Mouse (Mus musculus) forebrain, postnatal 0 days (tissue): ENCODE data around the gene Map4k2. TPM values are rescaled to one million over a fixed set of nuclear protein-coding genes. Genes with fewer than 3 reads are reported as not detected.
A peak's percentile ranks its signal among the peaks of the same experiment; 100 is the strongest.

Experiments used
- ATAC-seq: fragments of 200-750 bp; cut with Nextera tagmentation; 2 replicates; pipeline ENCODE4 v1.8.0; 2017; ENCODE audit warnings: mild to moderate bottlenecking, moderate library complexity
- DNase-seq: peaks from one replicate; pipeline ENCODE4 v3.0.0-alpha.2; 2015
- H3K27ac ChIP-seq: fragments of 300-500 bp; sonication (generic); 2 replicates; pipeline ENCODE4 v1.5.1; 2014; ENCODE audit warnings: low read depth, mild to moderate bottlenecking, antibody characterized with exemption, low read length, moderate library complexity, mixed read lengths
- H3K27me3 ChIP-seq: fragments of 300-500 bp; sonication (generic); 2 replicates; pipeline ENCODE4 v1.6.1; 2014; ENCODE audit warnings: mild to moderate bottlenecking, low read length, mixed read lengths; ENCODE audit not compliant: insufficient read depth
- H3K36me3 ChIP-seq: fragments of 300-500 bp; sonication (generic); 2 replicates; pipeline ENCODE4 v1.6.1; 2014; ENCODE audit warnings: mild to moderate bottlenecking, moderate library complexity; ENCODE audit not compliant: insufficient read depth
- H3K4me1 ChIP-seq: fragments of 300-500 bp; sonication (generic); 2 replicates; pipeline ENCODE4 v1.6.1; 2014; ENCODE audit warnings: antibody characterized with exemption; ENCODE audit not compliant: insufficient read depth
- H3K4me2 ChIP-seq: fragments of 300-500 bp; sonication (generic); 2 replicates; pipeline ENCODE4 v1.6.1; 2014; ENCODE audit warnings: low read depth, mild to moderate bottlenecking, moderate library complexity
- H3K4me3 ChIP-seq: fragments of 300-500 bp; sonication (generic); 2 replicates; pipeline ENCODE4 v1.5.1; 2014; ENCODE audit warnings: low read depth, low read length, mixed read lengths
- H3K9ac ChIP-seq: fragments of 300-500 bp; sonication (generic); 2 replicates; pipeline ENCODE4 v1.6.1; 2014; ENCODE audit warnings: mild to moderate bottlenecking
- H3K9me3 ChIP-seq: fragments of 300-500 bp; sonication (generic); 2 replicates; pipeline ENCODE4 v1.6.1; 2016; ENCODE audit warnings: low read length
- CTCF ChIP-seq: sonication (generic); IDR thresholded peaks from 2 replicates; pipeline ENCODE4 v1.5.1; 2016; ENCODE audit warnings: antibody characterized with exemption, control low read depth, low read depth
- WGBS: fragments of 180-500 bp; shearing (Covaris S2); extraction: QIAGEN DNeasy Blood & Tissue Kit; methylation state at CpG from one replicate; pipeline ENCODE4 v1.1.7; 2014; 5-methylcytosine and 5-hydroxymethylcytosine counted together
- polyA plus RNA-seq: library from polyadenylated mRNA; unstranded; fragments of >200 nt; fragmentation: Nextera tagmentation; extraction: Ambion mirVana; gene quantifications from 2 replicates; pipeline ENCODE4 v1.2.1, GENCODE M21; 2015
- total RNA-seq: library from RNA; depleted of rRNA; stranded (reverse); fragments of >200 nt; gene quantifications from 2 replicates; pipeline ENCODE4 v1.2.3, GENCODE M21; 2014

Gene Map4k2
- total and polyA plus RNA-seq, 2 experiments from 2014 or later = 9.7 to 55.8 TPM

DNA sequence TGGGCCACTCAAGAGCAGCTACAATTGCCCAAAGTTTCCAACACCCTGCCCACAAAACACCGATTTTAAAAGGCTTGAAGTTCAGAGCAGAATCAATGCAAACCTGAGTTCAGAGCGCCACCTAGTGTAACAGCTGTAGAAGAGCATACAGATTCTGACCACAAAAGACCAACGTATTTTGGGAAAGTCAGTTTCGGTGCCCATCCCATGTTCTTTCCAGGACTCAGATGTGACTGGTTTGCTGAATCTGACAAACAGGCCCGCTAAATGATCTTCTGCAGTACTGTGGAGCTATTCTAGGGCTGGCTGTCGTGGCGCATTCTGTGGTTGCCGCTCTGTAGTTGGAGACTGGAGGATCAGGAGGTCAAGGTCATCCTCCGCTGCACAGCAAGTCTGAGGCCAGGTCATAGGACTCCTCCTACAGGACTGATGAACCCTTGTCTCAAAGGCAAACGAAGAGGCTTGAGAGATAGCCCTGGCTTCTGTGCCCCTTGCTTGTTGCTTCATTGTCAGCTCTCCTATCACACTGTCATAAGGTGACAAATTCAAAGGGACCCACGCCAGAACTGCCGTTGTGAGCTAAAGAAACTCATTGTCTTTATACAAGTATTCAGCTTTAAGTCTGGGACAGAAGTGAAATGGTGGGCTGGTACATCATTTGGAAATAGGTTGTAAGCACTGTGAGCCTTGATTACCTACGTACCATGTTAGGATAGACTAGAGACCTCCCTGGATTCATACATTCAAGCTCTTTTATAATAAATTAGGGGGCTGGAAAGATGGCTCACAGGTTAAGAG is 9.0 kb upstream of the Map4k2 start:
- Histone ChIP-seq H3K9ac (0 out of 2 replicates have a peak overlapping the region, but pooled peaks have one; percentile 28), H3K36me3 (no peaks in the 10 kb centered on the region), H3K4me1 (peaks cover 10% of the 10 kb centered on the region; the same call in 1 of the 2 replicates), H3K9me3 (no peaks in the 10 kb centered on the region), H3K27me3 (no peaks in the 10 kb centered on the region), H3K4me2 (peak overlapping the region; percentile 37), H3K27ac (no peak overlapping the region), H3K4me3 (no peak overlapping the region)
- TF ChIP-seq CTCF = peak; percentile 94
- DNase-seq (peak; percentile 83), ATAC-seq (no peak)
- WGBS = 21% methylated on average over 13 of the region's 13 CpGs

DNA sequence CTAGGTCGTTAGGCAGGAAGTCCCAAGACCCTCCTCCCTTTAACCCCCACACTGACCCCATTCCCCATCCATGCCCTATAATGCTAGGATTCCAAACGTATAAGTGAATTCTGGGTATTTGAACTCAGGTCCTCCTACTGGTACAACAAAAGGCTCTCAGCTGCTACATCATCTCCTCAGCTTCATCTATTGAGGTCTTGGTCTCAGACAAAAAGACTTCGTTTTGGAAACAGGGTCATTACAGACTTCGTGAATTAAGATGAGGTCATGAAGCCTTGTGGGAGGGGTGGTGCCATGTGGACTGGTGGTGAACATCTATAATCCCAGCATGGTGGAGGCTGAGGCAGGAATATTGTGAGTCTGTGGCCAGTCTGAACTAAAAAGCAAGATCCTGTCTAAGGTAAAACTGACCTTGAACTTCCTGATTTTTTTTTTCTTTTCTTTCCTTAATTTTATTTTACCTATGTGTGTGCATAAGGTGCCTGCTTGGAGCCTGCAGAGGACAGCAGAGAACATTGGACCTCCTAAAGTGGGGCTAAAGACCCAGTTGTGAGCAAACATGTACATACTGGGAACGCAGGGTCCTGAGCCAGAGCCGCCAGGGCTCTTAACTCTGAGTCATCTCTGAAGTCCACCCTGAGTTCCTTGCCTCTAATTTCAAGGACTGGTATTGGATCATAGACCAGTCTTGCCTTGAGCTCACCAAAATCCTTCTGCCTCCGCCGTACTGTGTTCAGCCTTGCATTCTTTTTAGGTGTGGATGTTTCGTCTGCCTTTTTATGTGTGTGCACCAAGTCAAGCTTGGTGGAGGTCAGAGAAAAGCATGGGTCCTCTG is 7.0 kb upstream of the Map4k2 start:
- DNase-seq (no peak), ATAC-seq (no peak)
- no peaks in the 10 kb centered on the region for H3K9me3 ChIP-seq
- no peak overlapping the region for H3K4me3 ChIP-seq
- peak overlapping the region; percentile 51 for H3K27ac ChIP-seq
- WGBS = 66% methylated on average over 9 of the region's 9 CpGs
- no peaks in the 10 kb centered on the region for H3K27me3 ChIP-seq
- peak overlapping the region; percentile 27 for H3K4me2 ChIP-seq
- no peak overlapping the region for H3K9ac ChIP-seq
- peaks cover 10% of the 10 kb centered on the region; the same call in 1 of the 2 replicates for H3K4me1 ChIP-seq
- H3K36me3 ChIP-seq = peaks cover 20% of the 10 kb centered on the region
- TF ChIP-seq CTCF = no peak

DNA sequence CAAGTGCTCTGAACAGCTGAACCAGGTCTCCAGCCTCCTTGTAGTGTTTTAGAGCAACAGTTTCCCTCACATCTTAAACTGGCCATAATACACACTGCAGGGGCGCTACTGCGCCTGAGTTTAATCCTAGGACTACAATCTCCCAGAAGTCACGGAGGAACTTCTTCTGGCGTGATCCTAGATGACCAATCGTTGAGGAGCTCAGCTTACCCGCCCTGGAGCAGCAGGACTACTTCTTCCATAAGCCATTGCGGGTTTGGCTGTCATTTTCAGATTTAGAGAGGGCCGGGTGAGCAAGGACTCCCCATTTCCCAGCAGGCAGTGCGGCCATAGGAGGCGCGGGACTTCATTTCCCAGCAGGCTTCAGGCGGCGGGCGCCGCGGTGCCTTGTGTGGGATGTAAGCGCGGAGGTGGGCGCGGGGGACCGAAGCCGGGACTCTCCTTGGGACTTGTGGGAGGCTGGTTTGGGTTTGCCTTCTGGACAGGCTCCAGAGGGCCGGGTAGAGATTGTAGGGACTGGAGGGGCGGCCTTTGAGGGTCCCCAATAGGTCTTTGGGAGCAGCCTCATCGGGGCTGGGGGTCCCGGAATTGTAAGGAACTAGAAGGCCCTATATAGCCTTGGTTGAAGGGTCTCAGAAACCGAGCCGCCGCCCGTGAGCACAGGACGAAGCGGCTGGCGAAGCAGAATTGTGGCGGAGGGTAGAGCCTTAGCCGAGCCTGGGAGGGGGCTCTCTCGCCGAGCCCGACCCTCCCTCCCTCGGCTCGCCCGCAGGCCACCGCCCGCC is 6.1 kb upstream of the Map4k2 start, which contains the start of gene Men1:
Gene Men1, plus strand, starts transcription at position 307 of the 785 bp plus-strand sequence.
- Histone ChIP-seq H3K4me2 (peak within 1 kb of the TSS; percentile 84), H3K9ac (peak within 1 kb of the TSS; percentile 86), H3K4me1 (peaks cover 10% of the 10 kb centered on the region; the same call in 1 of the 2 replicates), H3K27me3 (no peaks in the 10 kb centered on the region), H3K4me3 (peak within 1 kb of the TSS; percentile 65), H3K9me3 (no peaks in the 10 kb centered on the region), H3K27ac (peak within 1 kb of the TSS; percentile 71), H3K36me3 (peaks cover 29% of the 10 kb centered on the region)
- 1% methylated on average over 40 of the region's 43 CpGs for WGBS
- peak; percentile 98 for DNase-seq
- peak; percentile 97 for ATAC-seq
- peak; percentile 72 for TF ChIP-seq CTCF

DNA sequence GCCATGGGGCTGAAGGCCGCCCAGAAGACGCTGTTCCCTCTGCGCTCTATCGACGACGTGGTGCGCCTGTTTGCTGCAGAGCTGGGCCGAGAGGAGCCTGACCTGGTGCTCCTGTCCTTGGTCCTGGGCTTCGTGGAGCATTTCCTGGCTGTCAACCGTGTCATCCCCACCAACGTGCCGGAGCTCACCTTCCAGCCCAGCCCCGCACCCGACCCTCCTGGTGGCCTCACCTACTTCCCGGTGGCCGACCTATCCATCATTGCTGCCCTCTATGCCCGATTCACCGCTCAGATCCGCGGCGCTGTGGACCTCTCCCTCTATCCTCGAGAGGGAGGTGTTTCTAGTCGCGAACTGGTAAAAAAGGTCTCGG is 5.5 kb upstream of the Map4k2 start:
- TF ChIP-seq CTCF = no peak; the same call in 1 of the 2 replicates
- peak overlapping the region; percentile 86 for H3K9ac ChIP-seq
- peaks cover 34% of the 10 kb centered on the region for H3K36me3 ChIP-seq
- no peaks in the 10 kb centered on the region for H3K27me3 ChIP-seq
- H3K4me3 ChIP-seq = peak overlapping the region; percentile 65
- H3K4me2 ChIP-seq = peak overlapping the region; percentile 84
- no peaks in the 10 kb centered on the region for H3K9me3 ChIP-seq
- peaks cover 10% of the 10 kb centered on the region; the same call in 1 of the 2 replicates for H3K4me1 ChIP-seq
- peak overlapping the region; percentile 71 for H3K27ac ChIP-seq
- ATAC-seq (no peak; the same call in 1 of the 2 replicates), DNase-seq (no peak)
- whole genome bisulfite sequencing = 3% methylated on average over 25 of the region's 25 CpGs

DNA sequence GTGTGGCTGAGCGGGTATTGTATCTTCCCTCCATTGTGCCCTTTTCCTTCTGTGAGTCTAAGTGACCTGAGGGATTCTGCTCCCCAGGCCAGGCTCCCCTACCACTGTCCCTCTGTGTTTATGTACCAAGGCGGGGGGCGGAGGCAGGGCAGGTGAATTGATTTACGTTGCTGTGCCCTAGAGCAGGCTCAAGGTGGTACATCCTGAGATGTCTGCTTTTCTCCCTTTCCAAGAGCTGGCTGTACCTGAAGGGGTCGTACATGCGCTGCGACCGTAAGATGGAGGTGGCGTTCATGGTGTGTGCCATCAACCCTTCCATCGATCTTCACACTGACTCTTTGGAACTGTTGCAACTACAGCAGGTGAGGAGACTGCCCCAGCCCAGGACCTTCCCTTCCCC is 4.0 kb upstream of the Map4k2 start:
- Histone ChIP-seq H3K27me3 (no peaks in the 10 kb centered on the region), H3K36me3 (peaks cover 36% of the 10 kb centered on the region), H3K9me3 (no peaks in the 10 kb centered on the region), H3K4me2 (peak overlapping the region; percentile 84), H3K4me1 (peaks cover 10% of the 10 kb centered on the region; the same call in 1 of the 2 replicates), H3K27ac (no peak overlapping the region), H3K4me3 (no peak overlapping the region), H3K9ac (no peak overlapping the region)
- ATAC-seq (no peak), DNase-seq (no peak)
- TF ChIP-seq CTCF = no peak
- WGBS = 93% methylated on average over 10 of the region's 10 CpGs

DNA sequence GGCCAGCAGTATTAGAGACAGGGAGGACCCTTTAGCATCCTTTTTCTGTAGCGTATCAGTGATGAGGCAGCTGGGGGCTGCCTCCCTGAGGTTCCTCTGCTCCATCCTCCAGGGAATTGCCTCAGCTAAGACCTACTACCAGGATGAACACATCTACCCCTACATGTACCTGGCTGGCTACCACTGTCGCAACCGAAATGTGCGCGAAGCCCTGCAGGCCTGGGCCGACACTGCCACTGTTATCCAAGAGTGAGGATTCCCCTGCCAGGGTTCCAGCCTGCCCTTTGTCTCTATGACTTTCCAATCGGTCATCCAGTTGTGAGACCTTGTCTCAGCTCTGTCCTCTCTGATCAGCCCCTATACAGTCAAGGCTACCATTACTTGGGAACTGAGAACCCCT is 2.8 kb upstream of the Map4k2 start:
- Histone ChIP-seq H3K9ac (no peak overlapping the region), H3K27me3 (no peaks in the 10 kb centered on the region), H3K27ac (no peak overlapping the region), H3K4me3 (no peak overlapping the region), H3K36me3 (peaks cover 41% of the 10 kb centered on the region), H3K9me3 (no peaks in the 10 kb centered on the region), H3K4me2 (no peak overlapping the region), H3K4me1 (peaks cover 10% of the 10 kb centered on the region; the same call in 1 of the 2 replicates)
- no peak for DNase-seq
- WGBS = 98% methylated on average over 7 of the region's 7 CpGs
- TF ChIP-seq CTCF = no peak
- ATAC-seq = no peak
